Mouse (Mus musculus): ENCODE results near the gene Kif1c. TPM values are rescaled to one million over a fixed set of nuclear protein-coding genes. Genes with fewer than 3 reads are reported as not detected.
A peak's percentile ranks its signal among the peaks of the same experiment; 100 is the strongest.
"Not testable (repeated sequence)": the region's sequence is repeated elsewhere in the genome, so short reads cannot be mapped to it uniquely, and the experiment has no call there.

Gene Kif1c
- total RNA-seq, 2 experiments from 2014 or later: 451 to 452 TPM

- DNase-seq (ENCODE audit: low spot score): no peak
- intact Hi-C loops (cut with DNase I): no loop called here
Observed at GRCm38 (mm10) chr11:70765776-70766445, 65.6 kb downstream of the Kif1c start.

- DNase-seq (ENCODE audit: low spot score): no peak
- intact Hi-C loops (cut with DNase I): no loop called here
Observed at GRCm38 (mm10) chr11:70770804-70771203, 70.5 kb downstream of the Kif1c start.

DNA sequence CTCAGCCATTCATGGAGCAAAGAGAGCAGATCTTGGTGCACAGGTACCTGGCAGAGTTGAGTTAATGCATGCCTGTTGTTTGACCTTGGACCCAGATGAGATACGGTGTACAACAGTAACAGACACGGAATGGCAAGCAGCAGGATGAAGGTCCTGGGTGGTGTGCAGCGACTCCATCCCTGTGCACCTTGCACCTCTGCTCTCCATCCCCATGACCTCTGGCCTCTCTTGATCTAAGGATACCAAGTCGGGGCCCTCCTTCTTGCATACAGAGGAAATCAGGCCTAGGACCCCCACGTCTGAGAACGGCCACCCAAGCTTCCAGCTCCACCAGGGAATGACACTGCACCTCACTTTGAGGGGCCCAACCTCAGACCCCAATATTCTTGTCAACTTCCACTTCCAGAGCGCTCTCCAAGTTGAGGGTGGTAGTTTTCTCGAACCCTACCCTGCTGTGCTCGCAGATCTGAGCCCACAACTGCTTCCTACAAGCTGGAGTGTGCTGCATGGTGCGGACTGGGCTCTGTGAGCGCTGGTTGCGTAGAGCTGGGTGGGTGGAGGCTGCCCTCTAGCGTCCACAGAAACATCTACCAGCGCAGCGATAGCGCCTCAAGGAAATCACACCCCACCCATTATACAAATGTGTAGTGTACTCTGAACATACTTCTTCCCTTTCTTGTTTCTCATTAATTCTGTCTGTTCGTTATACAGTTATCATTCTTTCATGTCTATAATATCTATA, 76.7 kb downstream of the Kif1c start:
- intact Hi-C loops (cut with DNase I): loop anchor here (5.0 kb wide), 1 partner anchor 275 kb away; no protein-coding TSS in a partner anchor

DNA sequence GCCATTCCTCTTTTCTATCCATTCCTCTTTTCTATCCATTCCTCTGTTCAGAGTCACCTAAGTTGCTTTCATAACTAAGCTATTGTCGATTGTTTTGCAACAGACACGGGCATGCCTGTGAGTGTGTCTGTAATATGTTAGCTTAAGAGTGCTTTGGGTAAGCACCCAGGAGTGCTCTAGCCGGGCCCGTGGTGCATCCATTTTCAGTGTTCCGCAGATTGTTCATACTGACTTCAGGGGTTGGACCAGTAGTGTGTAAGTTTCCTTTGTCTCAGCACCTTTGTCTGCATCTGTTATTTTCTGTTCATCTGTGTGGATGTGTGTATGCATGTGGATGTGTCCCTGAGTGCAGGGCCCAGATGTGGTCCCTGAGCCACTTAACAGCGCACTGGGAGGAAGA, 77.3 kb downstream of the Kif1c start:
- no peak for DNase-seq (ENCODE audit: low spot score)
- intact Hi-C loops (cut with DNase I): loop anchor here (1.0 to 5.0 kb wide), 2 partner anchors 38 to 275 kb away; no protein-coding TSS in a partner anchor

More for the DNA sequence above, 76.7 kb downstream of the Kif1c start:
- peak; percentile 27 for DNase-seq (ENCODE audit: low spot score)

GRCm38 (mm10) chr11:70778058-70778457, 77.7 kb downstream of the Kif1c start:
- DNase-seq (ENCODE audit: low spot score): not testable (repeated sequence)
- intact Hi-C loops (cut with DNase I): loop anchor here (1.0 to 5.0 kb wide), 2 partner anchors 37 to 274 kb away; no protein-coding TSS in a partner anchor

Small RNA genes within 50 kb of the gene (microRNA-seq; reads per million reads assigned to microRNA genes)
- gene Gm22760: not detected
- gene Mir6925: 0.83 reads per million

Other genes starting within 250 kb of the Kif1c start
- gene Med11, start 248.6 kb upstream of the Kif1c start, total RNA-seq (2021): 1 to 10 TPM; 7.5 to 8.2 TPM
- 1 to 10 TPM; 2.3 to 2.7 TPM for gene Zmynd15, start 241.1 kb upstream of the Kif1c start, total RNA-seq (2021)
- 1 to 10 TPM; 8.4 to 9.4 TPM for gene Cxcl16, start 240.6 kb upstream of the Kif1c start, total RNA-seq (2021)
- 1 to 10 TPM in 1 of 2 experiments, under 1 TPM in 1; 0.78 to 1.7 TPM for gene Tm4sf5, start 195.3 kb upstream of the Kif1c start, total RNA-seq (2021)
- gene Vmo1, start 185.9 kb upstream of the Kif1c start, total RNA-seq (2021): not detected
- not detected for gene Gltpd2, start 181.4 kb upstream of the Kif1c start, total RNA-seq (2021)
- 100 to 1,000 TPM; 227 to 230 TPM for gene Psmb6, start 175.2 kb upstream of the Kif1c start, total RNA-seq (2021)
- gene Gm40193, start 167.6 kb upstream of the Kif1c start, total RNA-seq (2021): not detected
- 1 to 10 TPM; 6.5 to 7.4 TPM for gene Pld2, start 160.5 kb upstream of the Kif1c start, total RNA-seq (2021)
- gene Mink1, start 137.7 kb upstream of the Kif1c start, total RNA-seq (2021): 10 to 100 TPM; 43.6 to 46.3 TPM
- gene 4930544D05Rik, start 84.7 kb upstream of the Kif1c start, total RNA-seq (2021): not detected
- gene Chrne, start 81.3 kb upstream of the Kif1c start, total RNA-seq (2021): not detected
- under 1 TPM; 0.36 to 0.42 TPM for gene Gp1ba, start 61.4 kb upstream of the Kif1c start, total RNA-seq (2021)
- gene Rnf167, start 53.3 kb upstream of the Kif1c start, total RNA-seq (2021): 10 to 100 TPM; 48.0 to 54.0 TPM
- 100 to 1,000 TPM; 550 to 562 TPM for gene Slc25a11, start 53.1 kb upstream of the Kif1c start, total RNA-seq (2021)
- 100 to 1,000 TPM; 290 to 310 TPM for gene Pfn1, start 45.9 kb upstream of the Kif1c start, total RNA-seq (2021)
- 1,000 to 10,000 TPM; 2,028 to 2,111 TPM for gene Eno3, start 43.3 kb upstream of the Kif1c start, total RNA-seq (2021)
- 10 to 100 TPM; 89.8 to 99.5 TPM for gene Spag7, start 31.1 kb upstream of the Kif1c start, total RNA-seq (2021)
- gene Camta2, start 12.4 kb upstream of the Kif1c start, total RNA-seq (2021): 10 to 100 TPM; 36.3 to 42.1 TPM
- gene Inca1, start 393 bp upstream of the Kif1c start, total RNA-seq (2021): 1 to 10 TPM; 6.4 to 8.1 TPM
- gene Zfp3, start 63.7 kb downstream of the Kif1c start, total RNA-seq (2021): 1 to 10 TPM; 7.7 to 7.8 TPM
- under 1 TPM; 0.55 to 0.64 TPM for gene Scimp, start 112.0 kb downstream of the Kif1c start, total RNA-seq (2021)
- gene Rabep1, start 144.2 kb downstream of the Kif1c start, total RNA-seq (2021): 10 to 100 TPM; 35.8 to 36.8 TPM